Mouse (Mus musculus): ENCODE measurements around the gene Dstyk.

The Dstyk gene

GRCm38 (mm10) chr1:132417319-132418251 is at the start of gene Dstyk:
Gene Dstyk (plus strand): TSS chr1:132417555.
- DNase-seq (ENCODE audit: low read depth, low spot score): peak; percentile 96

DNA sequence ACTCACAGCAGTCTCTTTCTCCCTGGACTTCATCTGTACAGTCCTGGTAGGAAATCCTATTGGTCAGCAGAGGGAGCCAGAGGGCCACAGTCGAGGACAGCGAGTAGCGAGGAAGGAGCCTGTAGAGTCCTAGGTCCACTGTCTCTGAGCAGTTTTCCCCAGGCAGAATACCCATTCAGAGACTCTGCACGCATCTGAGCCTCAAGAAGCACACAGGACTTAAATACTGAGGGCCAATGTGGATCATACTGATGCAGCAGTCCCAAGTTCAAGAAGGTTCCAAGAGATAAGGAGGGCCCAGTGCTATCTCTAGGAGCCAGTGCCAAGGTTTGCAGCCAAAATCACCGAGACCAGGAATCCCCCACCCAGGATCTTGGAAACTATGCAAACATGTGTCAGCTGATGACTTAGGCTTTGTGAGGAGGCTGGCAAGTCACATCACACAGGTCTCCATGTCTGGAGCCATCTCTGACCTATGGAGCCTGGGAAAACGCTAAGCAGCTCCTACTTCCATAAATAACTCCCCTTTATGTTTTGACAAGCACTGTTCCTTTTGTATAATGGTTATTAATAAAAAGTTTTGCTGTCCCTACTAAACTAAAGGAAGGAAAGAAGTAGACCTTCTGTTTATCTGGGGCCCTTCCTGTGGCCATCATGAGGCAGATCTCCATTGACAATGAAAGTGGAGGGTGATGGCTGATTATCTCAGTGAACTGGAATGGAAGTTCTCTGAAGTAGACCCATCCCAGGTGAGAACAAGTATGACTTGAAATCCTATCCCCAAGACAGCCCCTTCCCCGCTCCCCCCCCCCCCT is 49.5 kb upstream of the Dstyk start:
- peak; percentile 79 for DNase-seq (ENCODE audit: low read depth, low spot score)

DNA sequence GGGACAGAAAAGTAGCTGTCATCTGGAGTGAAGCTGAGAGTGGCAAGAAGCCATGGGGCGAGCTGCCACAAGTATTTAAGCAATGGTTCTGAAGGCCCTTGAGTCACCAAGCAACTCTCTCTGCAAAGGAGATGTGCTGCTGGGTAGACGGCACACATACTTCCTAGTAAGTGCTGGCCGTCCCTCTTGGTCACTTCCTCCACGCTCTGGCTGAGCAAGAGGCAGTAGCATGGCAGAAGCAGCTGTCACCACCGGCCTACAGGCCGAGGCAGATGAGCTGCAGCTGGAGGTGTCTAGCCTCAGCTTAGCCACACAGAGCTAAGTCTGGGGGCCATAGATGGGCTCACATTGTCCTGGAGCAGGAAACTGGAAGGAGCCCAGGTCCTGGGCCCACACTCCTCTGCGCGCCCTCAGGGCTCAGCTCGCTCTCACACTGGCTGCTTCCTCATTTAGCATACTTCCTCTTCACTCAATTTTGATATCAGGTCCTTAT is 46.6 kb upstream of the Dstyk start:
- no peak for DNase-seq (ENCODE audit: low read depth, low spot score)

- peak; percentile 52 for DNase-seq (ENCODE audit: low read depth, low spot score)
These were observed 45.9 kb upstream of the Dstyk start for GRCm38 (mm10) chr1:132371298-132372081.

DNA sequence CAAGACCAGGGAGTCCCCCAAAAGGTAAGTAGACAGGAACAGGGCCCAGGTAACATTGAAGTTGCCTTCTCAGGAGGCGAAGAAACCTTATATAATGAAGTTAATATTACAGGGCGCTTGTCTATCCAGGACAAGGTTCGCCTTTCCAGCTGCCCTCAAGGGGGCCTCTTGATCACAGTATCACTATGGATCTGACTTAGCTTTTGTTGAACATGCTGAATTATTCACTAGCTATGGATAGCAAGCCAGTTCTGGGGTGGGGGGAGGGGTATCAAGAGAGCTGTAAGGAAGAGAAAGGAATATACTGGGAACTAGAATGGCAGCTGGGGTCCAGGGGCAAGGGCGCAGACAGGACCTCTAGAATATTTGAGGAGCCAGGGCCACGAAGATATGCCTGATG is 45.0 kb upstream of the Dstyk start:
- DNase-seq (ENCODE audit: low read depth, low spot score): no peak

DNA sequence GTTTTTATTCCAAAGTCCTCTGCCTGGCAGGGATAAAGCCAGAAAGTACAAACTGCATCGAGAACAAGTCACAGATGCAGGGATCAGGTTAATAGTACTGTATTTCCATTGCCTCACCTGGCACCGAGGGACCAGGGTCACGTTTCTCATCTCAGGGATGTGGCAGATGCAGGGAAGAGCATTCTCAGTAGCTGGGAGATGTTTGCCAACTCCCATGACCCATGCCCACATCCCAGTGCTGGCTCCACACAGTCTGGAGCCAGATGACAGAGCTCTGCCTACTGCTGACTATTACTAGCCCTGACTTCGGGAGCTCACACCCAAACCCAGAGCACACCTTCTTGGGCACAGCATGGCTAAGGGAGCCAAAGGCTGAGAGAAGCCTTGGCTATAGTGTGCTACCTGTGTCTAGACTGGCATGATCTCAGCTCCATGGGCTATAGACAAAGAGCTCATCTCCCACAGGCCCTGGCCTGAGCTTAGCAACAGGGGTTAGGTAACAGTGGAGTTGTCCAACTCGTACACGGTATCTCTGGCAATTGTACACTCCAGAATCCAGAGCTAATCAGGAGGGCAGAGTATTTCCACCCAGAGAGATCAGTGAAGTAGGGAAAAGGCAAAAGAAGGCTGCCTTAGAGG is 44.3 kb upstream of the Dstyk start:
- no peak for DNase-seq (ENCODE audit: low read depth, low spot score)

- no peak for DNase-seq (ENCODE audit: low read depth, low spot score)
These were observed 43.0 kb upstream of the Dstyk start for GRCm38 (mm10) chr1:132374140-132374872.

DNA sequence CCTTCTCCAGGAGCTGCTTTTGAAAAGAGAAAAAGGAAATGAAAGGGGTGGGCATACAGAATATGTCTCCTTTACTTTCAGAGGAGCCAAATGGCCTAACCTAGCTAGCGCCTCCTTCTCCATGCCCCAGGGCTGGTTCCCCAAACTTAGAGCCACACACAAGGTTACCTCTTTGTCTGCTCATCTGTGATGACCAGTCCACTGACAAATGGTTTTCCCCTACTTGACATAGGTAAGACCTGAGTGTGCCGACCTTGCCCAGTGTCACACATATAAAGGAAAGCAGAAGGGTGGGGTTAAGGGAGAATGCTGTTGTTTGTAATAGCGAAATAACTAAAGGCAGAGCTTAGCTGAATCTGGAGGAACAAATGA is 42.5 kb upstream of the Dstyk start:
- DNase-seq (ENCODE audit: low read depth, low spot score): no peak

GRCm38 (mm10) chr1:132375256-132375655 is 42.1 kb upstream of the Dstyk start:
- DNase-seq (ENCODE audit: low read depth, low spot score): no peak

DNA sequence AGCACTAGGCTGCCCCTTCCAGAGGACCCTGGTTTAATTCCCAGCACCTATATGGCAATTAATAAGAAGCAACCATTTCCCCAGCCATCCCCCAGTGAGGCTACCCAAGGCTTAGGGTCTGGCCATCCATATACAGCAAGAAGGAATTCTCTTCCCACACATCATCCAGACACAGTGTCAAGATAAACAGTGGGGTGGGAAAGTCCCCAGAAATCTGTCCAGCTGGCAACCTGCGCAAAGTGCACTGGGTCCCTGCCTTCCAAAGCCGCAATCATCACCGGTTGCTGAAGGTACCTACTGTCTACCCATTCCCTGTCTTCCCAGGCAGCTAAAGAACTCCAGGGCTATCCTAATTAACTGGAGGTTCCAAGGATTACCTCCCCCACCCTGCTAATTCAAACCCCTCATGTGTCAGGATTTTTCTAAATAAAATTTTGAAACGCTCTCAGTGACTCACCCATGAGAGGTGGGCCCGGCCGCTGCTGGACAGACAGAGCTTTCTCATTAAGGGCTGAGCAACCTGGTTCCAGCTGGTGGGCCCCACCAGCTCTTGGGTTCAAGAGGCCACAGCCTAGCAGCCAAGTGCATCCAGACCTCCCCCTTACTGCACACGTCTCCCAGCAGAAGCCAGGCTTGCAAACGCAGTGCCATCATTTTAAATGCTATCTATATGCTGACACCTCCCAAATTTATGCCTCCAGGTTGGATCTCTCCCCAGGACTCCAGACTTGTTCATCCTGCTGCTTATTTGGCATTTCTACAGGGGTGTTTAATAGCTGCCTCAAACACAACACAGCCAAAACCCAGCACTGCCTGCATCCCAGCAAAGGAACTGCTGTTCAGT is 40.9 kb upstream of the Dstyk start:
- no peak for DNase-seq (ENCODE audit: low read depth, low spot score)

GRCm38 (mm10) chr1:132377055-132377365 is 40.3 kb upstream of the Dstyk start:
- DNase-seq (ENCODE audit: low read depth, low spot score): no peak

- DNase-seq (ENCODE audit: low read depth, low spot score): no peak
These were observed 39.5 kb upstream of the Dstyk start for GRCm38 (mm10) chr1:132377811-132378210.

DNA sequence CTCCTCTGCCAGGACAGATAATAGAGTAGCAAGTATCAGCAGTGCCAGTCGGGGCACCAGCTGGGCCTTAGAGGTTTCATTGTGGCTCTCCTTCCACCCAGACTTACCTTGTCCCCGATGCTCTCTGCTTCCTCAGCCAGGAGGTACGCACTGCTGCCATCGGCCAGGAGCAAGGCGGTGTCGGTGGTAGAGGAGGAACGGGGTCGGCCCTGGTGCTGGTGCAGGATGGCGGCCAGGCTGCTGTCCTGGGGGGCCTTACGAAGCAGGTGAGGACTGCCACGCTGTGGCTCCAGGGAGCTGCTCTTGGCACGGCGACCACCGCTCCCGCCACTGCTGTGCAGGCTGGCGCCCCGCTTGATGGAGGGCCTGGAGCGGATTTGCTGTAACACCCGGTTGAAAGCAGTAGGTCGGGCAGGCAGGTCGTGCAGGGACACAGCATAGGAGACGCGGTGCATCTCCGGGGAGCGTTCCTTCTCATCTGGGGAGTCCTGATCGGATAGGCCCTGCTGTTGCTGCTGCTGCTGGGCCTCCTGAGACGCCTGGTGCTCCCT is 36.7 kb upstream of the Dstyk start:
- DNase-seq (ENCODE audit: low read depth, low spot score): peak; percentile 46

DNA sequence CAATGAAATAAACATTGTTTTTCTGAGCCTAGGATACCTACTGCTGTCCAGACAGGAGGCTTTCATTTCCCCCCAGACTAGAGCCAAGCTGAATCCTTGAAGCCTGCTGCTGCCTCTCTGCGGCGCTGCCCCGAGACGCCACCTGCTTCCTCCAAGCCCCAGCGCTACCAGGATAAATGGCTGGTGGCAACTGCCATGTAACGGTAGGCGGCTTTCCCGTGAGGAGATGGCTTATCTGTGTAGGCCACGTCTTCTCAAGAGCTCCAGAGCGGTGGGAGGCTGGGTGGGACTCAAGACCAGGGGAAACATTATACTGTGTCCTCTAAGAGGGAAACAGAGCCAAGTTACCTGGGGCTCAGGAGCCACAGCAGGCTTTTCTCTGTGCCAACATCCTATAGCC is 35.4 kb upstream of the Dstyk start:
- peak; percentile 18 for DNase-seq (ENCODE audit: low read depth, low spot score)

- DNase-seq (ENCODE audit: low read depth, low spot score): no peak
These were observed 33.3 kb upstream of the Dstyk start for GRCm38 (mm10) chr1:132384001-132384554.

- DNase-seq (ENCODE audit: low read depth, low spot score): no peak
These were observed 32.1 kb upstream of the Dstyk start for GRCm38 (mm10) chr1:132385266-132385665.

GRCm38 (mm10) chr1:132385711-132386110 is 31.6 kb upstream of the Dstyk start:
- no peak for DNase-seq (ENCODE audit: low read depth, low spot score)

GRCm38 (mm10) chr1:132386266-132386665 is 31.1 kb upstream of the Dstyk start:
- no peak for DNase-seq (ENCODE audit: low read depth, low spot score)

DNA sequence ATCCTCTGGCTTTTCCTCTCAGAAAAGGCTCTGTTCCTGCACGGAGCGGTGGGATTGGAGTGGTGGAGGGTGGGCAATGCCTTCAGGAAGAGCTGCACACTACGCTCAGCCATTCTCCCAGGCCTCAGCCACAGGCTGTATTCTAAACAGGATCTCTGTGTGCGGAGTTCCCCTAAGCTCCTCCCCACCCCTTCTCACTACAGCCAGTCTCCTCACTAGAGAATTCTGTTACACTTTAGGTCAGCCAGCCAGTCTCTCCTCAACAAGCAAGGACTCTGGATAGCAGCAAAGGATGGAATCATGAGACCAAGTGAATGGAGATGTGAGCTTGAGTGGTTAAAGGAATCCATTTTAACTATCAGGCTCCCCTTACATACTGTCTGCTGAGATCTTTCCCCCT is 29.4 kb upstream of the Dstyk start:
- no peak for DNase-seq (ENCODE audit: low read depth, low spot score)
